Mouse (Mus musculus) CH12.LX (cell line): ENCODE measurements around the gene Mrpl2. TPM values are rescaled to one million over a fixed set of nuclear protein-coding genes. Genes with fewer than 3 reads are reported as not detected.

Experiments used
- DNase-seq: peaks from one replicate; pipeline ENCODE4 v3.0.0-alpha.2; 2013; ENCODE audit errors: extremely low read depth
- H3K27ac ChIP-seq: 2 replicates; pipeline ENCODE4 v1.5.1; 2012; ENCODE audit warnings: low read depth, mild to moderate bottlenecking, control low read depth, moderate library complexity; ENCODE audit not compliant: insufficient read depth
- H3K27me3 ChIP-seq: replicated peaks from 2 replicates; pipeline ENCODE3; 2012; ENCODE audit warnings: inconsistent platforms
- H3K36me3 ChIP-seq, 2 experiments: replicated peaks in 1 of 2; 2 replicates each; pipeline versions ENCODE3 to v1.6.1; 2012; ENCODE audit warnings: inconsistent platforms in 1 of 2, low read length in 1 of 2, mild to moderate bottlenecking in 1 of 2, mixed read lengths in 1 of 2, moderate library complexity in 1 of 2; ENCODE audit not compliant: control insufficient read depth in 1 of 2, insufficient read depth in 1 of 2
- H3K4me1 ChIP-seq, 2 experiments: 2 replicates each; pipeline ENCODE4 v1.6.1; 2012; ENCODE audit warnings: inconsistent platforms in 1 of 2, moderate library complexity in 1 of 2; ENCODE audit not compliant: insufficient read depth in 2 of 2, control insufficient read depth in 1 of 2
- H3K4me2 ChIP-seq: 2 replicates; pipeline ENCODE4 v1.6.1; 2012; ENCODE audit warnings: low read depth, mild to moderate bottlenecking, control low read depth; ENCODE audit not compliant: poor library complexity, insufficient read depth, severe bottlenecking
- H3K4me3 ChIP-seq, 3 experiments: fragments of 150-350 bp in 1 of 3; sonication (generic) in 1 of 3; replicated peaks in 1 of 3; 2 replicates each; pipeline versions ENCODE3 to v1.5.1; 2011 to 2012; ENCODE audit warnings: low read depth in 2 of 3, low read length in 2 of 3, mild to moderate bottlenecking in 2 of 3, moderate library complexity in 2 of 3, control low read depth in 1 of 3, improper control_type of control experiment in 1 of 3, inconsistent platforms in 1 of 3, mixed read lengths in 1 of 3; ENCODE audit not compliant: poor library complexity in 1 of 3
- H3K79me2 ChIP-seq: replicated peaks from 2 replicates; pipeline ENCODE4 v1.6.1; 2012; ENCODE audit warnings: mild to moderate bottlenecking, moderate library complexity; ENCODE audit not compliant: control insufficient read depth, poor library complexity, insufficient read depth, severe bottlenecking; ENCODE audit errors: extremely low read depth
- H3K9ac ChIP-seq: 2 replicates; pipeline ENCODE4 v1.6.1; 2012; ENCODE audit warnings: low read depth, mild to moderate bottlenecking, control low read depth, moderate library complexity; ENCODE audit not compliant: insufficient read depth
- H3K9me3 ChIP-seq: replicated peaks from 2 replicates; pipeline ENCODE3; 2012; ENCODE audit warnings: low read length, inconsistent platforms, mixed read lengths
- BHLHE40 ChIP-seq: IDR thresholded peaks from 2 replicates; pipeline ENCODE4 v1.6.1; 2011; ENCODE audit warnings: mild to moderate bottlenecking, low read depth, low read length, improper control_type of control experiment
- CHD1 ChIP-seq: IDR thresholded peaks from 2 replicates; pipeline ENCODE4 v1.6.1; 2012; ENCODE audit warnings: low read depth, low read length, improper control_type of control experiment, inconsistent platforms
- CHD2 ChIP-seq: IDR thresholded peaks from 2 replicates; pipeline ENCODE4 v1.6.1; 2011; ENCODE audit warnings: low read length, improper control_type of control experiment
- CTCF ChIP-seq, 2 experiments: IDR thresholded peaks in 1 of 2; conservative IDR thresholded peaks in 1 of 2; 2 replicates each; pipeline ENCODE4 v1.5.1; 2011 to 2012; ENCODE audit warnings: low read depth in 2 of 2, low read length in 2 of 2, improper control_type of control experiment in 1 of 2, inconsistent platforms in 1 of 2, mild to moderate bottlenecking in 1 of 2, moderate library complexity in 1 of 2
- E2F4 ChIP-seq: IDR thresholded peaks from 2 replicates; pipeline ENCODE4 v1.6.1; 2011; ENCODE audit warnings: low read depth, low read length, improper control_type of control experiment; ENCODE audit not compliant: insufficient replicate concordance
- ELF1 ChIP-seq: IDR thresholded peaks from 2 replicates; pipeline ENCODE4 v1.6.1; 2014; ENCODE audit warnings: low read depth, mild to moderate bottlenecking, inconsistent platforms, low read length, improper control_type of control experiment
- EP300 ChIP-seq: IDR thresholded peaks from 2 replicates; pipeline ENCODE4 v1.6.1; 2011; ENCODE audit warnings: low read length, improper control_type of control experiment
- ETS1 ChIP-seq: conservative IDR thresholded peaks from 2 replicates; pipeline ENCODE4 v1.6.1; 2012; ENCODE audit warnings: low read depth, mild to moderate bottlenecking, inconsistent platforms, low read length, improper control_type of control experiment, moderate library complexity
- GABPA ChIP-seq: IDR thresholded peaks from 2 replicates; pipeline ENCODE4 v1.6.1; 2012; ENCODE audit warnings: low read depth, low read length, improper control_type of control experiment, inconsistent platforms; ENCODE audit not compliant: insufficient replicate concordance
- HCFC1 ChIP-seq: IDR thresholded peaks from 2 replicates; pipeline ENCODE4 v1.6.1; 2012; ENCODE audit warnings: low read depth, mild to moderate bottlenecking, inconsistent platforms, low read length, improper control_type of control experiment
- IRF4 ChIP-seq: IDR thresholded peaks from 2 replicates; pipeline ENCODE4 v1.6.1; 2014; ENCODE audit warnings: low read depth, mild to moderate bottlenecking, inconsistent platforms, low read length, improper control_type of control experiment
- JUN ChIP-seq: IDR thresholded peaks from 2 replicates; pipeline ENCODE4 v1.6.1; 2011; ENCODE audit warnings: low read depth, mild to moderate bottlenecking, low read length, improper control_type of control experiment, moderate library complexity; ENCODE audit not compliant: insufficient read depth
- JUND ChIP-seq: conservative IDR thresholded peaks from 2 replicates; pipeline ENCODE4 v1.6.1; 2011; ENCODE audit warnings: low read depth, low read length, improper control_type of control experiment
- KAT2A ChIP-seq: IDR thresholded peaks from 2 replicates; pipeline ENCODE4 v1.6.1; 2012; ENCODE audit warnings: low read length, improper control_type of control experiment, inconsistent platforms; ENCODE audit not compliant: insufficient replicate concordance
- MAFK ChIP-seq: IDR thresholded peaks from 2 replicates; pipeline ENCODE4 v1.6.1; 2011; ENCODE audit warnings: low read length, improper control_type of control experiment; ENCODE audit not compliant: insufficient replicate concordance
- MAX ChIP-seq: IDR thresholded peaks from 2 replicates; pipeline ENCODE4 v1.6.1; 2011; ENCODE audit warnings: low read length, improper control_type of control experiment
- MAZ ChIP-seq: IDR thresholded peaks from 2 replicates; pipeline ENCODE4 v1.6.1; 2012; ENCODE audit warnings: low read depth, mild to moderate bottlenecking, inconsistent platforms, low read length, improper control_type of control experiment, moderate library complexity
- MEF2A ChIP-seq: IDR thresholded peaks from 2 replicates; pipeline ENCODE4 v1.6.1; 2014; ENCODE audit warnings: low read depth, mild to moderate bottlenecking, inconsistent platforms, low read length, improper control_type of control experiment, borderline replicate concordance
- MXI1 ChIP-seq: IDR thresholded peaks from 2 replicates; pipeline ENCODE4 v1.6.1; 2011; ENCODE audit warnings: mild to moderate bottlenecking, low read depth, low read length, improper control_type of control experiment
- MYC ChIP-seq: IDR thresholded peaks from 2 replicates; pipeline ENCODE4 v1.6.1; 2011; ENCODE audit warnings: low read depth, mild to moderate bottlenecking, improper control_type of control experiment, low read length
- NELFE ChIP-seq: IDR thresholded peaks from 2 replicates; pipeline ENCODE4 v1.6.1; 2011; ENCODE audit warnings: low read depth, low read length, improper control_type of control experiment
- NRF1 ChIP-seq: IDR thresholded peaks from 2 replicates; pipeline ENCODE4 v1.6.1; 2014; ENCODE audit warnings: low read depth, mild to moderate bottlenecking, inconsistent platforms, low read length, improper control_type of control experiment, moderate library complexity
- PAX5 ChIP-seq: IDR thresholded peaks from 2 replicates; pipeline ENCODE4 v1.6.1; 2012; ENCODE audit warnings: low read length, inconsistent platforms, mixed read lengths
- POLR2A ChIP-seq: IDR thresholded peaks from 2 replicates; pipeline ENCODE4 v1.6.1; 2011; ENCODE audit warnings: low read depth, mild to moderate bottlenecking, improper control_type of control experiment, low read length
- POLR2AphosphoS2 ChIP-seq: IDR thresholded peaks from 2 replicates; pipeline ENCODE4 v1.6.1; 2011; ENCODE audit warnings: low read depth, low read length, improper control_type of control experiment
- RAD21 ChIP-seq: IDR thresholded peaks from 2 replicates; pipeline ENCODE4 v1.6.1; 2011; ENCODE audit warnings: low read depth, mild to moderate bottlenecking, low read length, improper control_type of control experiment, moderate library complexity
- RCOR1 ChIP-seq: conservative IDR thresholded peaks from 2 replicates; pipeline ENCODE4 v1.6.1; 2012; ENCODE audit warnings: low read depth, mild to moderate bottlenecking, inconsistent platforms, low read length, improper control_type of control experiment
- SIN3A ChIP-seq: IDR thresholded peaks from 2 replicates; pipeline ENCODE4 v1.6.1; 2012; ENCODE audit warnings: low read length, improper control_type of control experiment, inconsistent platforms
- SMC3 ChIP-seq: IDR thresholded peaks from 2 replicates; pipeline ENCODE4 v1.6.1; 2011; ENCODE audit warnings: low read depth, low read length, improper control_type of control experiment
- TBP ChIP-seq: conservative IDR thresholded peaks from 2 replicates; pipeline ENCODE4 v1.6.1; 2011; ENCODE audit warnings: low read depth, low read length, improper control_type of control experiment
- TCF12 ChIP-seq: IDR thresholded peaks from 2 replicates; pipeline ENCODE4 v1.6.1; 2014; ENCODE audit warnings: low read depth, mild to moderate bottlenecking, inconsistent platforms, low read length, improper control_type of control experiment
- UBTF ChIP-seq: IDR thresholded peaks from 2 replicates; pipeline ENCODE4 v1.6.1; 2012; ENCODE audit warnings: low read depth, mild to moderate bottlenecking, inconsistent platforms, low read length, improper control_type of control experiment, moderate library complexity
- USF1 ChIP-seq: IDR thresholded peaks from 2 replicates; pipeline ENCODE4 v1.6.1; 2014; ENCODE audit warnings: low read depth, mild to moderate bottlenecking, inconsistent platforms, low read length, improper control_type of control experiment
- USF2 ChIP-seq: conservative IDR thresholded peaks from 2 replicates; pipeline ENCODE4 v1.6.1; 2011; ENCODE audit warnings: low read depth, low read length, improper control_type of control experiment
- ZC3H11A ChIP-seq: IDR thresholded peaks from 2 replicates; pipeline ENCODE4 v1.6.1; 2012; ENCODE audit warnings: low read depth, mild to moderate bottlenecking, inconsistent platforms, low read length, improper control_type of control experiment
- ZKSCAN1 ChIP-seq: IDR thresholded peaks from 2 replicates; pipeline ENCODE4 v1.6.1; 2012; ENCODE audit warnings: low read depth, inconsistent platforms, low read length, improper control_type of control experiment, borderline replicate concordance
- ZMIZ1 ChIP-seq: IDR thresholded peaks from 2 replicates; pipeline ENCODE4 v1.6.1; 2012; ENCODE audit warnings: low read depth, mild to moderate bottlenecking, inconsistent platforms, low read length, improper control_type of control experiment
- ZNF384 ChIP-seq: IDR thresholded peaks from 2 replicates; pipeline ENCODE4 v1.6.1; 2012; ENCODE audit warnings: low read depth, low read length, improper control_type of control experiment, inconsistent platforms
- dilution Hi-C: fragments of 300-500 bp; cut with MboI; formaldehyde crosslinking; loops from 2 replicates; pipeline ENCODE4 v1.14.3; 2020; ENCODE audit warnings: low sequenced_read_pairs; ENCODE audit not compliant: extremely low pct_unique_long_range_greater_than_20kb, extremely low pct_ligation_motif_present
- in situ Hi-C: fragments of 300-500 bp; cut with MboI; formaldehyde crosslinking; loops from 3 replicates; pipeline ENCODE4 v1.14.3; 2019; ENCODE audit warnings: low sequenced_read_pairs, low pct_ligation_motif_present, low pct_unique_long_range_greater_than_20kb, mixed read lengths
- polyA plus RNA-seq: library from polyadenylated mRNA; unstranded; fragments of >175 nt; gene quantifications from 2 replicates; pipeline ENCODE4 v1.2.1, GENCODE M21; 2012; ENCODE audit warnings: low read depth; ENCODE audit not compliant: insufficient read length
- total RNA-seq, 2 experiments: library from RNA; depleted of rRNA; stranded (reverse); fragments of 300-350 nt in 1 of 2; fragments of >200 nt in 1 of 2; gene quantifications; 2 replicates each; pipeline ENCODE4 v1.2.3; 2012 to 2014

Mrpl2 gene
- total and polyA plus RNA-seq, 3 experiments = 130 to 238 (median 158) TPM

DNA sequence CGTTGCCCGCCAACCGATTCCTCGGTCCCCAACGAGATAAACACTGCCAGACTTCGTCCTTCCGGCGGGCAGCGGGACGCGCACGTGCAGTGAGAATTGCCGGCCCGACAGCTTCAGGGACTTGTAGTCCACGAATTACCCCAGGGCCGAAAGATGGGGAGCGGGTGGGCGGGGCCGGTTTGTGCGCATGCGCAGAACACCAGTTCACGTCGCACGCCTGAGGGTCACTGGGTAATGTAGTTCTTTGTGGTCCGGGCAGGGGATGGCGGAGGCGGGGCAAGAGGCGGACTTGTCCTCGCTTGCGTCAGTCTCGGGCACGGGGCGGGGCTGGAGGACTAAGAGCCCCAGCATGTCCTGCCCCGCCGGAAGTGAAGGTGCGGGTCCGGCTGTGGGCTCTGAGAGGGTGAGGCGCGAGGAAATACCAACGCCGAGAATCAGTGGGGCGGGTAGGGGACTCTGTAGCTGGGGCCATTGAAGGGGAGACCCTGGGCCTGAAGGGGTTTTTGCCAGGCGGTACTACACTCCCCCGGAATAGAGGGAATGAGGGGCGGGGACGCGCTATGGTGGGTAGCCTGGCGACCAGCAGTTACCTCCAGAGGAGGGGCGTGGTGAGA is 34.8 kb downstream of the Mrpl2 start, which contains the start of gene Klhdc3:
TSS of gene Klhdc3 (minus strand) at position 155 of the 614 bp plus-strand sequence.
- Histone ChIP-seq H3K36me3 (peaks cover 58 to 69% of the 10 kb centered on the region in 2 experiments), H3K9me3 (no peaks in the 10 kb centered on the region), H3K4me1 (peaks cover 7 to 29% of the 10 kb centered on the region in 2 experiments)

DNA sequence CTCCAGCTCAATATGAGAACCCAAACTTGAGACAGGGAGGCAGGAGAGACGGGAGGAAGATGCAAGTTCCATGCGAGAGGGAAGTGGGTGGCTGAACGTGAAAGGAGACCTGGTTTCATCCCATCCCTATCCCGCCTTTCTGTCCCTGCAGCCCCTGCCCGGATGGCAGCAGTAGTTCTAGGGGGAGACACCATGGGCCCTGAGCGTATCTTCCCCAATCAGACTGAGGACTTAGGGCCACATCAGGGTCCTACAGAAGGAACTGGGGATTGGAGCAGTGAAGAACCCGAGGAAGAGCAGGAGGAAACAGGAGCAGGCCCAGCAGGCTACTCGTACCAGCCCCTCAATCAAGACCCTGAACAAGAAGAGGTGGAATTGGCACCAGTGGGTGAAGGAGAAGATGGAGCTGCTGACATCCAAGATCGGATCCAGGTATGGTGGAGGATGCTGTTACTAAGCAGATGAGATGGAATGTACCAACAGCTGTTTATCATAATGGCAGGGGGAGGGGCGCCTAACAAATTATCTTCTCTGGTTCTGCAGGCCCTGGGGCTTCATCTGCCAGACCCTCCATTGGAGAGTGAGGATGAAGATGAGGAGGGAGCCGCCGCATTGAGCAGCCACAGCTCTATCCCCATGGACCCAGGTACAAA is 35.6 kb downstream of the Mrpl2 start:
- 0 out of 2 replicates have a peak overlapping the region, but pooled peaks have one; percentile 3 for H3K27ac ChIP-seq
- H3K9ac ChIP-seq = peak overlapping the region; percentile 71
- TF ChIP-seq POLR2AphosphoS2 (peak; percentile 19; the same call in 1 of the 2 replicates), IRF4 (no peak)
- peaks cover 29% of the 10 kb centered on the region for H3K79me2 ChIP-seq
- H3K27me3 ChIP-seq = no peaks in the 10 kb centered on the region
- dilution Hi-C loops = no loop called here
- in situ Hi-C loops = no loop called here
- H3K36me3 ChIP-seq = peaks cover 58 to 69% of the 10 kb centered on the region in 2 experiments
- no peaks in the 10 kb centered on the region for H3K9me3 ChIP-seq
- peak overlapping the region; percentile 76 for H3K4me2 ChIP-seq
- peak overlapping the region; percentile 68 to 86 (median 74) for H3K4me3 ChIP-seq
- peaks cover 7 to 29% of the 10 kb centered on the region in 2 experiments for H3K4me1 ChIP-seq
- DNase-seq = no peak

More for the DNA sequence above, 34.8 kb downstream of the Mrpl2 start, which contains the start of gene Klhdc3:
- H3K27me3 ChIP-seq = no peaks in the 10 kb centered on the region
- DNase-seq = peak; percentile 99
- no peak for TF ChIP-seq ZKSCAN1
- peak; percentile 77 for TF ChIP-seq MXI1
- no peak for TF ChIP-seq TBP
- TF ChIP-seq NRF1 = peak; percentile 90
- TF ChIP-seq CHD2 = no peak
- TF ChIP-seq UBTF = no peak
- peak; percentile 71 for TF ChIP-seq ELF1
- TF ChIP-seq E2F4 = no peak
- TF ChIP-seq ZMIZ1 = peak; percentile 52; the same call in 1 of the 2 replicates
- TF ChIP-seq IRF4 = no peak
- TF ChIP-seq MAZ = peak; percentile 56; the same call in 1 of the 2 replicates
- no peak for TF ChIP-seq RCOR1
- TF ChIP-seq SIN3A = peak; percentile 60
- TF ChIP-seq CHD1 = no peak
- no peak for TF ChIP-seq ZC3H11A
- TF ChIP-seq CTCF (conservative IDR thresholded peaks at IDR 0.05 in 1 of 2, IDR thresholded peaks at IDR 0.05 in 1 of 2; ENCODE audit: low read depth in 2 of 2, low read length in 2 of 2) = no peak
- TF ChIP-seq POLR2AphosphoS2 = peak; percentile 72; the same call in 1 of the 2 replicates
- no peak; the same call in 1 of the 2 replicates for TF ChIP-seq MAX
- TF ChIP-seq POLR2A = peak; percentile 85
- no peak for TF ChIP-seq MAFK
- no peak for TF ChIP-seq USF2
- TF ChIP-seq MEF2A = no peak
- no peak for TF ChIP-seq PAX5
- TF ChIP-seq EP300 = no peak
- TF ChIP-seq TCF12 = peak; percentile 48
- TF ChIP-seq BHLHE40 = peak; percentile 87
- TF ChIP-seq JUND = no peak
- TF ChIP-seq ZNF384 = no peak
- no peak for TF ChIP-seq USF1
- peak; percentile 86 for TF ChIP-seq NELFE
- no peak for TF ChIP-seq JUN
- no peak for TF ChIP-seq SMC3
- no peak for TF ChIP-seq MYC
- TF ChIP-seq KAT2A = peak; percentile 82; the same call in 1 of the 2 replicates
- TF ChIP-seq GABPA = no peak; the same call in 1 of the 2 replicates
- peak; percentile 93 for TF ChIP-seq HCFC1
- TF ChIP-seq RAD21 = no peak
- no peak for TF ChIP-seq ETS1
- H3K9ac ChIP-seq = peak within 1 kb of the TSS; percentile 99
- dilution Hi-C loops (no loop called here), in situ Hi-C loops (no loop called here)
- peak within 1 kb of the TSS; percentile 64 for H3K27ac ChIP-seq
- peaks cover 29% of the 10 kb centered on the region for H3K79me2 ChIP-seq
- peak within 1 kb of the TSS; percentile 81 for H3K4me2 ChIP-seq
- H3K4me3 ChIP-seq = peak within 1 kb of the TSS; percentile 77 to 99 (median 86)
